Mouse (Mus musculus) forebrain, embryonic 11.5 days (tissue): ENCODE measurements at regions not wholly inside any gene's neighbourhood (a gene's known extent, or its start where the extent isn't known, plus 50 kb on each side); places are given as distances from the start of the nearest gene placed in this dataset.

Source experiments
- ATAC-seq: fragments of 200-750 bp; cut with Nextera tagmentation; replicated peaks from 2 replicates; pipeline ENCODE4 v1.8.0; 2017; ENCODE audit warnings: moderate TSS enrichment; ENCODE audit not compliant: low FRiP score
- DNase-seq: peaks from one replicate; pipeline ENCODE4 v3.0.0-alpha.2; 2017; ENCODE audit warnings: low spot score
- H3K27ac ChIP-seq: fragments of 300-500 bp; sonication (generic); 2 replicates; pipeline ENCODE4 v1.5.1; 2014; ENCODE audit warnings: low read depth, low read length
- H3K27me3 ChIP-seq: fragments of 300-500 bp; sonication (generic); 2 replicates; pipeline ENCODE4 v1.6.1; 2014; ENCODE audit warnings: mild to moderate bottlenecking, low read length, mixed read lengths; ENCODE audit not compliant: control insufficient read depth, insufficient read depth
- H3K36me3 ChIP-seq: fragments of 300-500 bp; sonication (generic); 2 replicates; pipeline ENCODE4 v1.6.1; 2014; ENCODE audit warnings: mild to moderate bottlenecking, low read length, moderate library complexity, mixed read lengths; ENCODE audit not compliant: control insufficient read depth, insufficient read depth
- H3K4me1 ChIP-seq: fragments of 300-500 bp; sonication (generic); replicated peaks from 2 replicates; pipeline ENCODE4 v1.6.1; 2014; ENCODE audit warnings: low read length, mixed read lengths; ENCODE audit not compliant: control insufficient read depth, insufficient read depth
- H3K4me2 ChIP-seq: fragments of 300-500 bp; sonication (generic); 2 replicates; pipeline ENCODE4 v1.6.1; 2014; ENCODE audit warnings: low read depth, mild to moderate bottlenecking, low read length, moderate library complexity, mixed read lengths; ENCODE audit not compliant: severe bottlenecking
- H3K4me3 ChIP-seq: fragments of 300-500 bp; sonication (generic); 2 replicates; pipeline ENCODE4 v1.5.1; 2014; ENCODE audit warnings: low read depth, low read length
- H3K9ac ChIP-seq: fragments of 300-500 bp; sonication (generic); 2 replicates; pipeline ENCODE4 v1.6.1; 2014; ENCODE audit warnings: low read length
- H3K9me3 ChIP-seq: fragments of 300-500 bp; sonication (generic); 2 replicates; pipeline ENCODE4 v1.6.1; 2016; ENCODE audit warnings: low read length, mixed read lengths; ENCODE audit not compliant: control insufficient read depth
- WGBS: fragments of 180-500 bp; shearing (Covaris S2); extraction: QIAGEN DNeasy Blood & Tissue Kit; methylation state at CpG from one replicate; pipeline ENCODE4 v1.1.7; 2014; 5-methylcytosine and 5-hydroxymethylcytosine counted together

GRCm38 (mm10) chr14:106824100-106824706 is 718.2 kb downstream of the Trim52 start:
- Histone ChIP-seq H3K36me3 (no peaks in the 10 kb centered on the region), H3K4me3 (no peak overlapping the region)

GRCm38 (mm10) chr14:106835705-106836104 is 729.7 kb downstream of the Trim52 start:
- 89% methylated on average over 5 of the region's 5 CpGs for WGBS
- peak; percentile 47 for ATAC-seq
- H3K9me3 ChIP-seq, result no peaks in the 10 kb centered on the region
- no peaks in the 10 kb centered on the region for H3K36me3 ChIP-seq
- no peaks in the 10 kb centered on the region for H3K27me3 ChIP-seq
- H3K27ac ChIP-seq, result no peak overlapping the region
- H3K4me1 ChIP-seq, result no peaks in the 10 kb centered on the region
- no peak overlapping the region for H3K9ac ChIP-seq
- no peak overlapping the region for H3K4me3 ChIP-seq
- no peak overlapping the region for H3K4me2 ChIP-seq
- DNase-seq, result no peak

More at GRCm38 (mm10) chr14:106824100-106824706, 718.2 kb downstream of the Trim52 start:
- DNase-seq (no peak), ATAC-seq (no peak)
- Histone ChIP-seq H3K9me3 (no peaks in the 10 kb centered on the region), H3K4me1 (no peaks in the 10 kb centered on the region), H3K4me2 (no peak overlapping the region), H3K9ac (no peak overlapping the region), H3K27ac (no peak overlapping the region), H3K27me3 (no peaks in the 10 kb centered on the region)
- 73% methylated on average over 1 of the region's 1 CpGs for whole genome bisulfite sequencing

- DNase-seq (no peak), ATAC-seq (peak; percentile 84)
- Histone ChIP-seq H3K4me3 (no peak overlapping the region), H3K4me1 (no peaks in the 10 kb centered on the region), H3K4me2 (no peak overlapping the region), H3K27ac (no peak overlapping the region), H3K27me3 (no peaks in the 10 kb centered on the region), H3K36me3 (no peaks in the 10 kb centered on the region), H3K9me3 (no peaks in the 10 kb centered on the region), H3K9ac (no peak overlapping the region)
- 34% methylated on average over 4 of the region's 4 CpGs for WGBS
Measured at GRCm38 (mm10) chr14:106836179-106836578, 730.2 kb downstream of the Trim52 start.
